Mouse (Mus musculus) hindbrain, embryonic 14.5 days (tissue): ENCODE data around the gene Dlgap5. TPM values are rescaled to one million over a fixed set of nuclear protein-coding genes. Genes with fewer than 3 reads are reported as not detected.

Experiments used
- ATAC-seq: fragments of 200-750 bp; cut with Nextera tagmentation; 2 replicates; pipeline ENCODE4 v1.8.0; 2017; ENCODE audit warnings: moderate number of reproducible peaks, mild to moderate bottlenecking, moderate TSS enrichment, moderate library complexity; ENCODE audit not compliant: low FRiP score
- DNase-seq: peaks from one replicate; pipeline ENCODE4 v3.0.0-alpha.2; 2015; ENCODE audit warnings: low spot score
- H3K27ac ChIP-seq: fragments of 300-500 bp; sonication (generic); 2 replicates; pipeline ENCODE4 v1.5.1; 2014; ENCODE audit warnings: mild to moderate bottlenecking, moderate library complexity
- H3K27me3 ChIP-seq: fragments of 300-500 bp; sonication (generic); 2 replicates; pipeline ENCODE4 v1.6.1; 2014; ENCODE audit warnings: mild to moderate bottlenecking, low read length, mixed read lengths; ENCODE audit not compliant: control insufficient read depth, insufficient read depth
- H3K36me3 ChIP-seq: fragments of 300-500 bp; sonication (generic); replicated peaks from 2 replicates; pipeline ENCODE4 v1.6.1; 2014; ENCODE audit not compliant: control insufficient read depth, insufficient read depth
- H3K4me1 ChIP-seq: fragments of 300-500 bp; sonication (generic); replicated peaks from 2 replicates; pipeline ENCODE4 v1.6.1; 2014; ENCODE audit warnings: antibody characterized with exemption, low read length, mixed read lengths; ENCODE audit not compliant: control insufficient read depth, insufficient read depth
- H3K4me2 ChIP-seq: fragments of 300-500 bp; sonication (generic); replicated peaks from 2 replicates; pipeline ENCODE4 v1.6.1; 2014; ENCODE audit warnings: mild to moderate bottlenecking, moderate library complexity
- H3K4me3 ChIP-seq: fragments of 300-500 bp; sonication (generic); replicated peaks from 2 replicates; pipeline ENCODE4 v1.5.1; 2014; ENCODE audit warnings: mild to moderate bottlenecking, low read length
- H3K9ac ChIP-seq: fragments of 300-500 bp; sonication (generic); 2 replicates; pipeline ENCODE4 v1.6.1; 2014
- H3K9me3 ChIP-seq: fragments of 300-500 bp; sonication (generic); 2 replicates; pipeline ENCODE4 v1.6.1; 2016; ENCODE audit warnings: low read length; ENCODE audit not compliant: control insufficient read depth
- WGBS: fragments of 180-500 bp; shearing (Covaris S2); extraction: QIAGEN DNeasy Blood & Tissue Kit; methylation state at CpG from one replicate; pipeline ENCODE4 v1.1.7; 2014; 5-methylcytosine and 5-hydroxymethylcytosine counted together
- polyA plus RNA-seq: library from polyadenylated mRNA; unstranded; fragments of >200 nt; fragmentation: Nextera tagmentation; extraction: Ambion mirVana; gene quantifications from 2 replicates; pipeline ENCODE4 v1.2.1, GENCODE M21; 2014

Dlgap5 gene
- polyA plus RNA-seq, 1 experiment from 2014 or later, result 6.3 TPM

- no peak overlapping the region for H3K27ac ChIP-seq
- no peaks in the 10 kb centered on the region for H3K36me3 ChIP-seq
- H3K4me1 ChIP-seq, result 0 out of 2 replicates have a peak, but pooled peaks cover 8% of the 10 kb centered on the region
- peak overlapping the region; percentile 38 for H3K4me3 ChIP-seq
- H3K9me3 ChIP-seq, result no peaks in the 10 kb centered on the region
- H3K9ac ChIP-seq, result no peak overlapping the region
- DNase-seq, result no peak
- ATAC-seq, result no peak
- H3K27me3 ChIP-seq, result no peaks in the 10 kb centered on the region
- WGBS, result 51% methylated on average over 3 of the region's 3 CpGs
- H3K4me2 ChIP-seq, result peak overlapping the region; percentile 55
These were observed 861 bp downstream of the Dlgap5 start for GRCm38 (mm10) chr14:47417346-47417745.

GRCm38 (mm10) chr14:47406000-47406399, 12.2 kb downstream of the Dlgap5 start:
- no peak overlapping the region for H3K9ac ChIP-seq
- peaks cover 12% of the 10 kb centered on the region for H3K36me3 ChIP-seq
- no peak for DNase-seq
- H3K4me2 ChIP-seq, result no peak overlapping the region
- 84% methylated on average over 9 of the region's 9 CpGs for WGBS
- ATAC-seq, result no peak
- no peaks in the 10 kb centered on the region for H3K27me3 ChIP-seq
- H3K9me3 ChIP-seq, result no peaks in the 10 kb centered on the region
- no peak overlapping the region for H3K27ac ChIP-seq
- H3K4me3 ChIP-seq, result no peak overlapping the region
- H3K4me1 ChIP-seq, result no peaks in the 10 kb centered on the region

- no peaks in the 10 kb centered on the region; the same call in none of the 2 replicates for H3K36me3 ChIP-seq
- H3K9me3 ChIP-seq, result no peaks in the 10 kb centered on the region
- ATAC-seq, result no peak
- 92% methylated on average over 8 of the region's 8 CpGs for WGBS
- H3K27ac ChIP-seq, result no peak overlapping the region
- H3K9ac ChIP-seq, result no peak overlapping the region
- no peaks in the 10 kb centered on the region for H3K4me1 ChIP-seq
- H3K4me2 ChIP-seq, result no peak overlapping the region
- H3K4me3 ChIP-seq, result no peak overlapping the region
- no peak for DNase-seq
- no peaks in the 10 kb centered on the region for H3K27me3 ChIP-seq
These were observed 15.5 kb downstream of the Dlgap5 start for GRCm38 (mm10) chr14:47402735-47403134.

GRCm38 (mm10) chr14:47396165-47396652, 22.0 kb downstream of the Dlgap5 start:
- no peaks in the 10 kb centered on the region for H3K9me3 ChIP-seq

GRCm38 (mm10) chr14:47395462-47396026, 22.7 kb downstream of the Dlgap5 start:
- peak overlapping the region; percentile 43; the same call in 1 of the 2 replicates for H3K27ac ChIP-seq
- H3K9ac ChIP-seq, result no peak overlapping the region
- 58% methylated on average over 15 of the region's 15 CpGs for WGBS
- H3K9me3 ChIP-seq, result no peaks in the 10 kb centered on the region
- H3K4me2 ChIP-seq, result no peak overlapping the region
- no peaks in the 10 kb centered on the region for H3K27me3 ChIP-seq
- H3K4me3 ChIP-seq, result no peak overlapping the region
- H3K36me3 ChIP-seq, result peaks cover 3% of the 10 kb centered on the region
- H3K4me1 ChIP-seq, result no peaks in the 10 kb centered on the region
- 0 out of 2 replicates have a peak, but pooled peaks have one; percentile 19 for ATAC-seq
- DNase-seq, result no peak

More at GRCm38 (mm10) chr14:47396165-47396652, 22.0 kb downstream of the Dlgap5 start:
- H3K4me2 ChIP-seq, result no peak overlapping the region
- no peaks in the 10 kb centered on the region for H3K27me3 ChIP-seq
- DNase-seq (peak; percentile 75), ATAC-seq (peak; percentile 77; the same call in 1 of the 2 replicates)
- no peak overlapping the region for H3K9ac ChIP-seq
- no peaks in the 10 kb centered on the region; the same call in none of the 2 replicates for H3K36me3 ChIP-seq
- H3K4me3 ChIP-seq, result no peak overlapping the region
- H3K4me1 ChIP-seq, result no peaks in the 10 kb centered on the region
- WGBS, result 68% methylated on average over 5 of the region's 5 CpGs
- peak overlapping the region; percentile 43; the same call in 1 of the 2 replicates for H3K27ac ChIP-seq

GRCm38 (mm10) chr14:47395007-47395406, 23.2 kb downstream of the Dlgap5 start:
- 0 out of 2 replicates have a peak, but pooled peaks have one; percentile 44 for ATAC-seq

GRCm38 (mm10) chr14:47393354-47394094, 24.7 kb downstream of the Dlgap5 start:
- no peak overlapping the region for H3K27ac ChIP-seq
- WGBS, result 97% methylated on average over 10 of the region's 10 CpGs
- DNase-seq (no peak), ATAC-seq (no peak)
- peaks cover 3% of the 10 kb centered on the region for H3K36me3 ChIP-seq
- H3K9me3 ChIP-seq, result no peaks in the 10 kb centered on the region
- H3K4me1 ChIP-seq, result no peaks in the 10 kb centered on the region
- no peaks in the 10 kb centered on the region for H3K27me3 ChIP-seq
- H3K4me2 ChIP-seq, result no peak overlapping the region
- no peak overlapping the region for H3K4me3 ChIP-seq
- no peak overlapping the region for H3K9ac ChIP-seq

More at GRCm38 (mm10) chr14:47395007-47395406, 23.2 kb downstream of the Dlgap5 start:
- H3K27me3 ChIP-seq, result no peaks in the 10 kb centered on the region
- 87% methylated on average over 6 of the region's 6 CpGs for WGBS
- H3K4me2 ChIP-seq, result no peak overlapping the region
- peak overlapping the region; percentile 43; the same call in 1 of the 2 replicates for H3K27ac ChIP-seq
- H3K9ac ChIP-seq, result no peak overlapping the region
- H3K36me3 ChIP-seq, result peaks cover 3% of the 10 kb centered on the region
- no peaks in the 10 kb centered on the region for H3K4me1 ChIP-seq
- DNase-seq, result no peak
- H3K4me3 ChIP-seq, result no peak overlapping the region
- no peaks in the 10 kb centered on the region for H3K9me3 ChIP-seq

- Histone ChIP-seq H3K4me2 (no peak overlapping the region), H3K4me1 (no peaks in the 10 kb centered on the region), H3K36me3 (0 out of 2 replicates have a peak, but pooled peaks cover 3% of the 10 kb centered on the region), H3K4me3 (no peak overlapping the region), H3K9me3 (no peaks in the 10 kb centered on the region), H3K9ac (no peak overlapping the region), H3K27me3 (no peaks in the 10 kb centered on the region), H3K27ac (no peak overlapping the region)
- ATAC-seq (no peak), DNase-seq (no peak)
- 92% methylated on average over 11 of the region's 11 CpGs for WGBS
These were observed 32.1 kb downstream of the Dlgap5 start for GRCm38 (mm10) chr14:47386125-47386524.

GRCm38 (mm10) chr14:47384653-47385052, 33.6 kb downstream of the Dlgap5 start:
- H3K4me1 ChIP-seq, result no peaks in the 10 kb centered on the region
- H3K9ac ChIP-seq, result no peak overlapping the region
- ATAC-seq (no peak), DNase-seq (no peak)
- H3K27me3 ChIP-seq, result no peaks in the 10 kb centered on the region
- H3K27ac ChIP-seq, result no peak overlapping the region
- WGBS, result 81% methylated on average over 10 of the region's 10 CpGs
- H3K36me3 ChIP-seq, result no peaks in the 10 kb centered on the region
- H3K4me2 ChIP-seq, result no peak overlapping the region
- H3K9me3 ChIP-seq, result no peaks in the 10 kb centered on the region
- no peak overlapping the region for H3K4me3 ChIP-seq
